14 mouse cellular contexts compared by ENCODE assay signal in genomic region chr9:108563671-108564070, GRCm38 (mm10).
"Had no signal": no experiment of that assay in that cellular context is flagged by ENCODE, and none has a peak within 500 bp of the region (broad histone marks: within the 10 kb centered on the region; RNA-seq: fewer than 3 reads in every experiment).

No protein-coding gene starts in this region.

- H3K9me3 ChIP-seq: limb, embryonic 13.5 days; megakaryocyte, embryonic 14.5 days; midbrain, embryonic 12.5 days had no signal

- H3K4me3 ChIP-seq: limb, embryonic 13.5 days; megakaryocyte, embryonic 14.5 days; midbrain, embryonic 12.5 days had no signal

- H3K9ac ChIP-seq: limb, embryonic 13.5 days; liver, embryonic 14.5 days; lung, embryonic 14.5 days; midbrain, embryonic 12.5 days had no signal

- H3K27ac ChIP-seq: limb, embryonic 13.5 days; liver, embryonic 14.5 days; macrophage; midbrain, embryonic 12.5 days had no signal

- DNase-seq: kidney, adult 8-10 months; kidney, postnatal 25 days; left cerebral cortex, postnatal 4 days; lung, embryonic 14.5 days; lung, postnatal 14 days; right cerebral cortex, adult 18-20 months; right cerebral cortex, postnatal 25 days; thymus, adult 18-20 months; thymus, postnatal 25 days had no signal

- H3K27me3 ChIP-seq: limb, embryonic 13.5 days; megakaryocyte, embryonic 14.5 days; midbrain, embryonic 12.5 days had no signal

- H3K4me2 ChIP-seq: limb, embryonic 13.5 days; lung, embryonic 14.5 days; midbrain, embryonic 12.5 days had no signal
